Mouse (Mus musculus) frontal cortex, postnatal 10 days (tissue): ENCODE measurements around the gene Smg7.
A peak's percentile ranks its signal among the peaks of the same experiment; 100 is the strongest.

Experiments
- DNase-seq, 2 experiments: peaks; one replicate each; pipeline ENCODE4 v3.0.0; 2022; ENCODE audit warnings: low spot score in 2 of 2, mixed read lengths in 1 of 2

The Smg7 gene

DNA sequence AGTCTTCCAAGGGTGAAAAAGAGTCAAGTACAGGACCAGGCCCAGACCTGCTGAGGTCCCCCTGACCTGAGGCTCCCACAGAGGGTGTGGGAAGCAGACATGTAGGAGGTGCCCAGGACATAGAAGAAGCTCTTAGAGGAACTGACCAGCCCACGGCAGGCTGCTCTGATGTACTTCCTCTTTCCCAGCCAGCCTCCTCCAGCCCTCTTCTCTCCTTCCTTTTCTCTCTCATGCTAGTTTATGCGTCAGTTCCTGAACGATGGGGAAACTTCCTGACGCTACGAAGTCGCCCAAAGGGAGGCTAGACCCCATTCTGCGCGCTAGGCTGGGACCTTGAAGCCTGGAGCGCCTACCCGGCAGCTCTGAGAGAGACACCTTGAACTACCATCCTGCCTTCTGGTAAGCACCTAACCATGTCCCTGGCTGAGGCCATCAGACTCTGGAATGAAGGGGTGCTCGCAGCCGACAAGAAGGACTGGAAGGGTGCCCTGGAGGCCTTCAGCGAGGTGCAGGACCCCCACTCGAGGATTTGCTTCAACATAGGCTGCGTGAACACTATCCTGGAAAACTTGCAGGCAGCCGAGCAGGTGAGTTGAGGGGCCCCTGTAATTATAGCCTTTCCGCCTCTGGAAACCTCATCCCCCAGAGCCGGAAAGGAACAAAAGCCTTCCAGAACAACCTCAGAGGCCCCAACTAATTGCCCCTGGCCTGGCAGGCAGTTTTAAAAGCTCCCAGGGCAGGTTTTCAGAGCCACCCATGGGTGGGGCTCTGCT, 94.6 kb downstream of the Smg7 start:
- no peak for DNase-seq

DNA sequence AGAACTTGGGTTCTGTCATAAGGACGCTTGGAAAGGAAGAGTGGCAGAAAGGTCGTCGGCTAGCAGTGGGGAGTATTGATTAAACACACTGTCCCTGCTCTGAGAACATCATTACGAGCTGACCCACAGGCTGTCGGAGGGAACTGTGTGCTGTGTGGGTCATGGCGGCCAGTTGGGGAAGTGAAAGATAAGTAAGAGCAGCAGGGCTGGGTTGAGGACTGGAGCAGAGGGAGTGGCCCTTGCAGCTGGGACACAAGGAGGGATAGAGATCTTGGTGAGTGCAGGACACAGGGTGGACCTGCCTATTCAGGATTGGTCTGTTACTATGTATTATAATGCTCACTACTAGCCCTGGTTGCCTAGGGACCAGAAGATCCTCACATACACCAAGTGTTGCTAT, 97.5 kb downstream of the Smg7 start:
- DNase-seq: no peak

DNA sequence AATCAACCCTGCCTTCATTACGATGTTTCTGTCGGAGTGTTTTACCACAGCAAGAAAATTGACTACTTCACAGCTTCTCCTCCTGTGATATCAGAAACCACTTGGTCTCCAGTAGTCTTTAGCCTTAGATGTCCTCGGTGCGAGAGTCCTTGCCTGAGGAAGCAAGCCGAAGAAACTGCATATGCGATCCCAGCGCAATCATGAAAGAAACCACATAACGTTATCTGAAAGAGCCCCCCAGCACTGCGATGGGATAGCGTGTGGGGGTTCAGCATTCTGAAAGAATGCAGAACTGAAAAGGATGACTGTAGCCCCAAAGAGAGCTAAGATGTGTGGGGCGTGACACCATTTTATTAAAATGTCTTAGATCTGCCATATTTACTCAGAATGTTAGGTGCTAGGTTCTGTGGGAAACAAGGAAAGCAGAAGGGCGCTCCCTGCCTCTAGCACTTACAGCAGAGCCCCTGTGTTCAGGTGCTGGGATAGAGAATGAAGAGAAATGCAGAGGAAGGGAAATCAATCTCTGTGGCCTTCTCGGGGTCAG, 101.7 kb downstream of the Smg7 start:
- no peak for DNase-seq

DNA sequence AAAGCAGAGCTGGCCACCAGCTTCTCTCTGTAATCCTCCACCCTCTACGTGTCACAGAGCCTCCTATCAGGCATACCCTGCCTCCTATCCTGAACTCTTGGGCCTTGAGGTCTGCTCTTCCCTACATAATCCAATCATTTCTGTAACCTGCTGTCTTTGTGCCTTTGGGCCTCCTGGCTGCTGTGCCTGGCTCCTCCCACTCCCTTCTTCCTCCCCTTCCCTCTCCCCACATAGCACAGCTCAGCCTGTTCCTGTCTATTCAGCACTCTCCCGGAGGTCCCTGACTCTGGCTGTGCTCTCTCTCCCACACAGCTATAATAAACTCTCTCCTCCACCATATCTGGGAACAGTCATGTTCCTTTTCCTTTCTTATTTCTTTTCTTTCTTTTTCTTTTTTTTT, 102.5 kb downstream of the Smg7 start, which contains the start of gene Ncf2:
Gene Ncf2 (plus strand): TSS at position 298 of the 400 bp plus-strand sequence.
- no peak for DNase-seq

DNA sequence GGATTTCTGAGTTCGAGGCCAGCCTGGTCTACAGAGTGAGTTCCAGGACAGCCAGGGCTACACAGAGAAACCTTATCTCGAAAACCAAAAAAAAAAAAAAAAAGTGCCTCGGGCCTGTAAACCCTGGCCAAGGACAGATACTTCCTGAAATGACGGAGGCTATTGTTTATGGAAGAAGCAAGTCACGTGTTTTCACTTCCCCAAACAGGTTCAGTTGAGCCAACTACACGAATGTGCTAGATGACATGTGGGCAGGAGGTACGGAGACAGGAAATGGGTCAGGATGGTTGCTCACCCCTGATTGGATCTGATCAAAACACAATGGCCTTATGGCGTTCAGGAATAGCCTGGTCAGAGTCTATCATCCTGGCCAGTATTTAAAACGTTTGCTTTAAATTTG, 104.3 kb downstream of the Smg7 start:
- no peak for DNase-seq

DNA sequence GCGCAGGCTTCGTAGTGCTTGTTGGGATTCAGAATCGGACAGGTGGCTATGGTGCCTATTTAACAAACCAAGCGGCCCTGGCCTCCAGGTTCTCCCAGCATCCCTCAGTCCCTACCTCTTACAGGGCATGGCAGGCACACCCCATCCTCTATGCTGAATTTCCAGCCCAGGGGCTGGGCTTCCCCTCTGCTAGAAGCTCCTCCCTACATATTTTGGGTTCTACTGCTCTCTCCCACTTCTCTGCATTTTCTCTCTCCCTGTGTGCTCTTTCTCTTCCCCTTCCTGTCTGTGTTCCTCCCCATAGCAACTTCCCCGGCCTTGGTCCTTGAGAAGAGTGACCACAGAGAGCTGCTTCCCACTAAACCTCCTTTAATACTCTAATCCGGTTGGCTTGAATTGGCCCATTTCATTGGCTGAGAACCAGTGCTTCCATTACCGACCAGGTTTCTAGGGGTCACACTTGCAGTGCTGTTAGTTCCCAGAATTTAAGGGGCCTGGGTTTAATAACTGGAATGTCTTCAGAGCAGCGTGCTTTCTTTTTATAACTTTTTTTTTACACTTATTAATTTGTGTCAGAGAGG, 105.7 kb downstream of the Smg7 start:
- no peak for DNase-seq

DNA sequence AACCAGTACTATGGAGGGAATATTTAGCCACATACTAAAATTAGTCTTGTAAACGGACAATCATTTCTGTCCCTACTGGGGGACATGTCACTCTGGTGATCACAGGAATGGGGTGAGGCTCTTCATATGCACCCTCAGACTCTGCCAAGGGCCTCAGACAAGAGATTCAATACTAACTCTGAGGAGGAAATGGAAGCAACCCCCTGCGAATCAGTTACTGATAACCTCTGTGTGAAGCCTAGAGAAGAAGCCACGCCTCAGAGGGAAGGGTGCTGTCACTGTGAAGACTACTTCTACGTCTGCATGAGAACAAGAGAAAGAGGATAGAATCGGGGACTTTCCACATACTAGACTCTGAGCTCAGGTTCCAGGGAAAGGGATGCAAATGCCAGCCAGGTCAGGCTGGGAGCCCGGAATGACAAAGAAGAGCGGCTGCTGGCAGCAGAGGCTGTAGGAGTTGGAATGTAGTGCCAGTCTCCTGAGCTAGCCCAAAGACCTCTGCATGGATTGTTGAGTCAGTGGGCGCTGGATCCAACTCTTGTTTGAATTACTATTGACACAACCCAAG, 106.7 kb downstream of the Smg7 start:
- DNase-seq: no peak

DNA sequence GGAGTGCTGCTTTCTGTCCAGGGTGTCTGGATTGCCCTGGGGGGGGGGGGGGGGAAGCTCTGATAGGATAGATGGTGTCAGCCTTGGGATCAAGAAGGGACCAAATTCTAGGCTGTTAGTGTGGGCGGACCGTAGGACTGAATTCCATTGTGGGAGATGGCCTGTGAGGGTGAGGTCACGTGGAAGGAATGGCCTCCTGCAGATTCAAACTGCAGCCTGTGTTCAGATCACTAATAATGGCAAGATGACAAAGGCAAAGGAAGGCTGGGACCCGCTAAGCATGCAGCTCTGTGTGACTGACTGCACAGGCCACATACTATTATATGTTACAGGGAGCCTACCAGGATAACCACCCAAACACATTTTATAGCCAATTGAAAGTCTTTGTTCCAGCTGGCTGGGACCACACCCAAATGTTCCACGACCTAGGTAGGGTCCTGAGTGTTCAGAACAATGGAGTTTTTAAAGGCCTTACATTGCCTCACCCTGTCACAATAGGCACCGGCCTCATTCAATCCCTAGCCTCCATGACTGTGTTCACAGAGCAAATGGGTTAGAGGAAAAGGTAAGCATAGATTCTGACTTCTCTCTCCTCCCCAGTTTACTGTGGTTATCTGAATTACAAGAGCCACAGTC, 108.8 kb downstream of the Smg7 start:
- DNase-seq: no peak

DNA sequence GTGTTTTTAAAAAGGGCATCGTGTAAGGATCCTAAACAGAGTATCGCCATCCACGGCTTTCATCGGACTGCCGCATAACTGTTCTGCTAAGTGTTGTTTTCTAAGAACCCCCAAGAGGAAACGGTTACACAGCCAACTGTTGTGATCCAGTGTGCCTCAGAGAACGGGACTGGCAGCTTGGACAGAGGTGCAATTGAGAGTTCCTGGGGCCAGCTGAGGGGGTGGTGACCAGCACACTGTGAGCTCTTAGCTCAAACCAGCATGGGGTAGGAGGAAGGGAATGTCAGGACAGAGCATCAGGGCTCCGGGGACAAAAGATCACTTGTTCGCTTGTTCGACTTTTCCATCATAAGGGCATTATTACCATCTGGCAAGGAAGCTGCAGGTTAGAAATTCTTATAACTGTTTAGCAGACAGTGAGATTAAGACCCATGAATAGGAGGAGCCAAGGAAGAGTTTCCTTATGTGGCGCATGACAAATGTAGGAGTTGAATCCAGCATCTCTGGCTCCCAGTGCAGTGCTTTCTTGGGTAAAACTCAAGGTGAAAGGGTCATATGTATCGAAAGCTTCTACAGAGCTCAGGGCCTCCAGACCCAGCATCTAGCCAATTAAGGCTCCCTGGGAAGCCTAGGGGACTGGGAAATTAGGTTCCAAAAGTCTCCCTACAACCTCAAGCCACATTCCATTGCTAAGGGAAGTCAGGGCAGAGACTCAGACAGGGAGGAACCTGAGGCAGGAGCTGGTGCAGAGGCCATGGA, 109.5 kb downstream of the Smg7 start:
- peak in 1 of 2 experiments; percentile 67 for DNase-seq

DNA sequence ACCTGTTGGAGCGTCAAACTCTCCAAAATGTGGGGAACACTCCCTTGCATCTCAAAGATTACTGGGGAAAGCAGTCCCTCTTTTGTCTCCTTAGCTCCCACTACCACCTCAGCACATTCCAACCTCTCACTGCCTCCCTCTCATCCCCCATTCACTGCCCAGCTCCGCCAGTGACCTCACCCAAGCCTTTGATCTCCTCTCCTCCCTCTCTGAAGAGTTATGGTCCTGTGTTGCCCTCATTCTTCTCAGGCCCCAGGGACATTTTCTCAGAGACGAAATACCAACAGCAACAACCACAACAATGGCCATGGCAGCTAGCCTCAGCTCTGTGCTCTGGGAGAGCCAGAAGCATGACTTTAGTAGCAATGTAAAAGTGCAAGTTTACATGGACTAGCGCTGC, 111.2 kb downstream of the Smg7 start:
- DNase-seq: no peak

DNA sequence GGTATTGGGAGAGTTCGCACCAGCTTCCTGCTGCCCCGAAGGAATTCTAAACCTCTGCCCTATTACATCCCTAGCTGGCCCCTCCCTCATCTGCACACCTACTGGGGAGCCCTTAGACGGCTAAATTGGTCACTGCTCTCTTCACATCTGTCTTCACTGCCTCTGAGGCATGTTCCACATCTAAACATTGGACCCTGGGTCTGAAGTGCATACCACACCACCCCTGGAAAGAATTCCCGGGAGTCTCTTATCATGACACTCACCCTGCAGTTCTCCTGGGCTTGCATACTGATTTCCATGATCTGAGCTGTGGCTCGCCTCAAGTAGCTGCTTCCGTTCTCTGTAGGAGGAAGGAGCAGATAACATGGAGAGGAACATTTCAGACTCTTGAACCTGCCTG, 111.6 kb downstream of the Smg7 start:
- DNase-seq: no peak

DNA sequence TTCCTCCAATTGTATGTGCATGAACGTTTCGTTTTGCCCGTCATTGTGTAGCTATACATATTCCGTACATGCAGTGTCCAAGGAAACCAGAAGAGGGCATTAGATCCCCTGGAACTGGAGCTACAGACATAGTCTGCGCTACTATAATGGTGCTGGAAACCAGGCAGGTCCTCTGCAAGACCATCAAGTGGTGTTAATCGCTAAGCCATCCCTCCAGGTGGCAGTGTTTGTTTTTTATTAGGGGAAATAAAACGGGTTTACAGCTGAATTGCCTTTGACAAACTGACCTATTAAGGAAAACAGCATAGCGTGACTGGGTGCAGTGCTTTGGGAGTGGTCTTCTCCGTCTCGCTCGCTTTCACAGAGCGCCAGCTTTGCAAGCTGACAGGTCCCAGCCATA, 112.2 kb downstream of the Smg7 start:
- DNase-seq: no peak

DNA sequence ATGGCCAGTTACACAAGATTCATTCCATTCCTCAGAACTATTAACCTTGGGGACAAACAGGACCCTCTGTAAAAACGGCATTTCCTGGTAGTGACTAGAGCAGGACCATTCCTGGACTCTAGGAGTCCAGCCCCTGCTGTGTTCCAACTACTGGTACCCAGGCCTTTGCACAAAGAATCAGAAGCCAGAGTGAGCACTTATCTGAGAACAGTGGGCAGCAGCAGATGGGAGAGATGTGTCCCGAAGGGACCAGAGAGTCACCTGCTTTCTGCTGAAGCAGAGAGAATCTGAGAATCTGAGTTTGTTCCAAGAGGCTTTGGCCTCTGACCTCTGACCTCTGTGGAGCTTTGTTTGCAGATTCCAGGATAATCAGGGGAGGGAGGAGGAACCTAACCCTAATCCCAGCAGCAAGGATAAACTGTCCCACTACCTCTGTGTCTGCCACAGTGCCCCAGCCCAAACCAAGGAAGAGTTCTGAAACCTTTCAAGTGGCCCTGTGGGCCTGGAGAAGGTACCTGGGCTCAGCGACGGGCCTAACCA, 114.3 kb downstream of the Smg7 start:
- DNase-seq: no peak
